Mouse (Mus musculus) thymus, postnatal 25 days (tissue): ENCODE measurements around the gene Vwa8.

Source experiments
- DNase-seq: peaks from one replicate; pipeline ENCODE4 v3.0.0; 2022

Vwa8 gene

GRCm38 (mm10) chr14:79239402-79239801 lies 390.6 kb downstream of the Vwa8 start:
- peak; percentile 53 for DNase-seq

DNA sequence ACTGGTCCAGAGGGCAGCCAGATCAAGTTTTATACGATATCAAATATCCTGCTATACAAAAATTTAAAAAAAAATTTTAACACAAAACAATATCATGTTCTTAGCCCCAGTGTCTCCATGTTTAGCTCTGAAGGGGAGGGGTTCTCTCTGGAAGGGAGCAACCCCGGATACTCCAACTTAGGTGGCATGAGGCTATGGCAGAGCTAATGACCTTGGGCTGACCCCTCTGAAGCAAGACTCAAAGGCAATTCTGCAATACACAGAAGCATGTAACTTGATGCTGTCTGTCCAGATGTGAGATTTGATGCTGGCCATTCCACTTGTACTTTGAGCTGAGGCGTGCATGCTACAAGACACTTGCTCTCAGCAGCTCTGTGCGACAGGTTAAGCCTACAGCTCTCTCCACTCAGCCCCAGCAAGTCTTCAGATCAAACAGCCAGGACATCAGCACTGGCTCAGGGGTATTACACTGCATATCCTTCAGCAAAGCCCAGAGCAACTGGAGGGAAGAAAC lies 392.3 kb downstream of the Vwa8 start:
- no peak for DNase-seq

DNA sequence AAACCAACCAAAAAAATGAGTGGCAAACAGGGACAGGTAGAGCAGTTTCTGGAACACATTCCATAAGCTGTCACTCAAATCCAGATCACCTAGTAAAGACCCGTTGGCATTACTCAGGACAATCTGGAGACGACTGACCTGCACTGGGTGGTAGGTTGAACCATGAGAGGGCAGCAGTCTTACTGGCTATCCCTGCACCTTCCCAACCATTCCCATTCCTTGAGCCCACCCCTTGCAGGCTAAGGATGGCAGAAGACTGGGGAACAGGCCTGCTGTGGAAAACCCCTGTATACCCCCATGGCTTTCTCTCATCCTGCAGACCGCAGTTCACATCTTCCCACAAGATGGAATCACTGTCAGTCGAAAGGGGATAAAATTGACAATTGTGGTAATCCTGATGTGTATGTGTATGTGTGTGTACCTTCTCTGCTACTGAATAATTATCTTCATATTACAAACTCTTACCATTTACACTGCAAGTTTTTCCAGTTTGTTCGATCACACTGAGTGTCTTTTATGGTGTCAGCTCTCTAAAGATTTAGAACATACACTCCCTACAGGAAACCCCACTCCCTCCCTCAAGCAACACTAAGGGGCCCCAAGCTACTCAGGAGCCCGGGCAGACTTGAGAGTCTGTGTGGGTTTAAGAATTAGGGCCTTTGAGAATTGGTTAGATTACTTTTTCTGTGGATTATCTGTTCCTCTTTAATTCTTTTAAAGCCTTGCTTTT lies 393.0 kb downstream of the Vwa8 start:
- DNase-seq: no peak

DNA sequence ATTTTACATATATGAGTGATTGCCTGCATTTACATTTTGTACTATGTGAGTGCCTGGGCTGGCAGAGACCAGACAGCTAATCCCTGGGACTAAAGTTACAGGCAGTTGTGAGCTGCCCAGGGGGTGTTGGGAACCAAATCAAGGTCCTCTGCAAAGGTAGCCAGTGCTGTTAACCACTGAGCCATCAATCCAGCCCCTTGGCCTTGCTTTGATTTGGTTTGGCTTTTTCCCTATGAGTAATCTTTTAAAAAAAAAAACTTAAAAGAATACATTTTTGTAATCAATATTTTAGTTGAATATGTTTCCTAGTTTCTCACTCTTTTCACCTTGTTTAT lies 393.5 kb downstream of the Vwa8 start:
- DNase-seq: no peak

DNA sequence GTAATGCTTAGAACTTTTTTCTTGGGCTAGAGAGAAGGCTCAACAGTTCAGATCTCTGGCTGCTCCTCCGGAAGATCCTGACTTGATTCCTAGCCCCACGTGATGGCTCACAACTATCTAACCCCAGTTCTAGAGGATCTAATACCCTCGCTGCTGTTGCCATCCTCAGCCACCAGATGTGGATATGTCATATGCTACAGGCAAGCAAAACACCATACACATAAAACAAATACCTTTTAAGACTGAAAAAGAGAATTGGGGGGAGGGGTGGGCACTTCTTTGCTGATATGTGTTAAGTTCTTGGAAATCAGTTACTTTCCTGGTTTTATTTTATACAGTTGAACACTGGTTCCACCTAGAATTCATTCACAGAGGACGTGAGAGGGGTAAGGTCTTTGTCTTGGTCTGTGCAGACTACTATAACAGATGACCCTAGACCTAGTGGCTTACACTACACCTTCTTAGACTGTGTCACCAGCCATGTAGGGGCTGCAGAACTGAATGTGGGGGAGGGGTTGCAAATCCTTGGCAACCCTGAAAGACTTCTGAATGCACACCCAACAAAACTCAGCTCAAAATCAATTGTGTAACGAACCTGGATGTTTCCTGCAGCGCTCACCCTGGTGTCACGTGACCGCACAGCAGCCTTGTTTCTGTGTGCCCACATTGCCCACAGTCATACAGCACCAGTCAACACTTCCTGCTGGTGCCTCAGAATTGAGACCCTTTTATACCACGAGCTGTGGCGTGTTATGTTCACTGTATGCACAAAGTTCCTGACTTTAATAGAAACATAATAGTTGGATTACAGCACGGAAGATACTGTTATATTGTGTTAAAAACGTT lies 394.4 kb downstream of the Vwa8 start:
- DNase-seq: peak; percentile 86

DNA sequence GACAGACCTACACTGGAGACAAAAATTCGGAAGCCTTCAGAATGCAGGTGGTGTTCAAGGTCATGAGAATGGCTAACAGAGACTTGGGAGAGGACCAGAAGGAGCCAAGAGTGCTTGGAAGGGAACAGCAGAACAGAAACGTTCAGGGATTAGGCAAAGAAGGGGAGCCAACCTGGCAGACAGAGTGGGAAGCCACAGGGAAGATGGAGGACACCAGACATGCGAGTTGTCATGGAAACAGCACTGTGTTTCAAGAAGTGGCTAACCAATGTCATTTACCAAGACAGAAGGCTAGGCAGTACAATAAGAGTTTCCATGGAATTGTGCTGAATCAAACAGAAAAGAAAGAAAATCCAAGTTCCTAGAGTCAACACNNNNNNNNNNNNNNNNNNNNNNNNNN lies 395.7 kb downstream of the Vwa8 start:
- DNase-seq: no peak

GRCm38 (mm10) chr14:79251727-79252285 lies 403.0 kb downstream of the Vwa8 start:
- DNase-seq: no peak
